Mouse (Mus musculus) midbrain, embryonic 14.5 days (tissue): ENCODE results near the gene Sdhaf3. TPM values are rescaled to one million over a fixed set of nuclear protein-coding genes. Genes with fewer than 3 reads are reported as not detected.
A peak's percentile ranks its signal among the peaks of the same experiment; 100 is the strongest.
"Not testable (repeated sequence)": the region's sequence is repeated elsewhere in the genome, so short reads cannot be mapped to it uniquely, and the experiment has no call there.

Experiments used
- ATAC-seq: fragments of 200-750 bp; cut with Nextera tagmentation; 2 replicates; pipeline ENCODE4 v1.8.0; 2017; ENCODE audit warnings: moderate number of reproducible peaks, moderate library complexity; ENCODE audit not compliant: low FRiP score, low TSS enrichment
- DNase-seq: peaks from one replicate; pipeline ENCODE4 v3.0.0-alpha.2; 2015
- H3K27ac ChIP-seq: fragments of 300-500 bp; sonication (generic); replicated peaks from 2 replicates; pipeline ENCODE4 v1.5.1; 2014; ENCODE audit warnings: mild to moderate bottlenecking, low read depth, low read length, moderate library complexity
- H3K27me3 ChIP-seq: fragments of 300-500 bp; sonication (generic); 2 replicates; pipeline ENCODE4 v1.6.1; 2014; ENCODE audit warnings: low read length, control low read depth, mixed read lengths; ENCODE audit not compliant: control insufficient read depth, insufficient read depth
- H3K36me3 ChIP-seq: fragments of 300-500 bp; sonication (generic); 2 replicates; pipeline ENCODE4 v1.6.1; 2014; ENCODE audit warnings: low read length, control low read depth; ENCODE audit not compliant: control insufficient read depth, insufficient read depth
- H3K4me1 ChIP-seq: fragments of 300-500 bp; sonication (generic); 2 replicates; pipeline ENCODE4 v1.6.1; 2014; ENCODE audit warnings: mild to moderate bottlenecking, antibody characterized with exemption, low read length, control low read depth; ENCODE audit not compliant: control insufficient read depth, insufficient read depth
- H3K4me2 ChIP-seq: fragments of 300-500 bp; sonication (generic); 2 replicates; pipeline ENCODE4 v1.6.1; 2014; ENCODE audit warnings: mild to moderate bottlenecking, low read length, moderate library complexity
- H3K4me3 ChIP-seq: fragments of 300-500 bp; sonication (generic); replicated peaks from 2 replicates; pipeline ENCODE4 v1.5.1; 2014; ENCODE audit warnings: low read depth, low read length
- H3K9ac ChIP-seq: fragments of 300-500 bp; sonication (generic); replicated peaks from 2 replicates; pipeline ENCODE4 v1.6.1; 2014; ENCODE audit warnings: mild to moderate bottlenecking, low read length, moderate library complexity
- H3K9me3 ChIP-seq: fragments of 300-500 bp; sonication (generic); 2 replicates; pipeline ENCODE4 v1.6.1; 2016; ENCODE audit warnings: low read length, control low read depth, mixed read lengths; ENCODE audit not compliant: control insufficient read depth
- WGBS: fragments of 180-500 bp; shearing (Covaris S2); extraction: QIAGEN DNeasy Blood & Tissue Kit; methylation state at CpG from one replicate; pipeline ENCODE4 v1.1.7; 2014; 5-methylcytosine and 5-hydroxymethylcytosine counted together
- polyA plus RNA-seq: library from polyadenylated mRNA; unstranded; fragments of >200 nt; fragmentation: Nextera tagmentation; extraction: Ambion mirVana; gene quantifications from 2 replicates; pipeline ENCODE4 v1.2.1, GENCODE M21; 2014

Gene Sdhaf3
- polyA plus RNA-seq, 1 experiment from 2014 or later = 7.3 TPM

DNA sequence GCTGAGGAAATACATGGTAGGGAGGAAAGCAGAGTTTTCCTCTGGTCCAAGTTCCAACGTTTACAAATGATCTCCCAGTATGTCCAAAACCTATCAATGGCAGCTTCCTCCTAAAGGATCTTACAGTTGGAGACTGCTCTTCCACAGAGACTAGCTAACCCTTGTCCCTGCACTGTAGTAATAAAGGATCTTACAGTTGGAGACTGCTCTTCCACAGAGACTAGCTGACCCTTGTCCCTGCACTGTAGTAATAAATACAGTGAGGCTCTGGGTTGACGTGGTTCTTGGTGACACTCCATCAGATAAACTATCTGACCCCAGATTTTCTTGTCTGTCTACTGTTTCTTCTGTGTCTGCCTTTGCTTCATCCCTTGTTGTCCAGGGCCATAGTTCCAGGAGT lies 15.0 kb upstream of the Sdhaf3 start:
- no peaks in the 10 kb centered on the region for H3K9me3 ChIP-seq
- H3K27me3 ChIP-seq = no peaks in the 10 kb centered on the region
- H3K4me1 ChIP-seq = no peaks in the 10 kb centered on the region
- DNase-seq (no peak), ATAC-seq (no peak)
- no peaks in the 10 kb centered on the region for H3K36me3 ChIP-seq
- no peak overlapping the region for H3K9ac ChIP-seq
- H3K4me2 ChIP-seq = no peak overlapping the region
- H3K4me3 ChIP-seq = no peak overlapping the region
- WGBS = 64% methylated on average over 2 of the region's 2 CpGs
- H3K27ac ChIP-seq = no peak overlapping the region

DNA sequence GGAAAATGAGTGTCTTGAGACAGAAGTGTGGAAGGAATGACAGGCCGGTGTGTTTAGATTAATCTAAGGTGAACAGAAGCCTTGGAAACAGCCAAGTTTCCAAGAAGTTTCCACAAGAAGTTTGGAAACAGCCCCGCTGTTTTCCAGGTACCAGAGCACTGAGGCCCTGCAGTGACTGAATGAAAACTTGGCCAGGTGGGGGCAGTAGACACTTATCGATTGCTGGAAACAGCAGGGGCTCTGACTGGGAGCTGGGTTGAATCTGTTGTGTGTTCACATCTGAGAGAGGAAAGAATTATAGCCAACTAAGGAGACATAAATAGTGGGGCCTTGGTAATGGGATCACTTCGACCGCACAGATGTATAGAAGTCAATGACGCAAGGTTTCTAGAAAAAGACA lies 13.0 kb upstream of the Sdhaf3 start:
- no peak overlapping the region for H3K27ac ChIP-seq
- 50% methylated on average over 6 of the region's 6 CpGs for WGBS
- H3K27me3 ChIP-seq = no peaks in the 10 kb centered on the region
- H3K4me2 ChIP-seq = no peak overlapping the region
- H3K9ac ChIP-seq = no peak overlapping the region
- no peaks in the 10 kb centered on the region for H3K4me1 ChIP-seq
- peak; percentile 37 for DNase-seq
- H3K9me3 ChIP-seq = no peaks in the 10 kb centered on the region
- no peak for ATAC-seq
- no peak overlapping the region for H3K4me3 ChIP-seq
- no peaks in the 10 kb centered on the region for H3K36me3 ChIP-seq

GRCm38 (mm10) chr6:6947650-6948049 lies 8.2 kb upstream of the Sdhaf3 start:
- WGBS = 30% methylated on average over 1 of the region's 1 CpGs
- ATAC-seq = no peak
- Histone ChIP-seq H3K9me3 (no peaks in the 10 kb centered on the region), H3K4me3 (no peak overlapping the region), H3K27me3 (no peaks in the 10 kb centered on the region), H3K4me1 (no peaks in the 10 kb centered on the region), H3K9ac (no peak overlapping the region), H3K36me3 (no peaks in the 10 kb centered on the region), H3K27ac (no peak overlapping the region), H3K4me2 (no peak overlapping the region)
- DNase-seq = no peak

DNA sequence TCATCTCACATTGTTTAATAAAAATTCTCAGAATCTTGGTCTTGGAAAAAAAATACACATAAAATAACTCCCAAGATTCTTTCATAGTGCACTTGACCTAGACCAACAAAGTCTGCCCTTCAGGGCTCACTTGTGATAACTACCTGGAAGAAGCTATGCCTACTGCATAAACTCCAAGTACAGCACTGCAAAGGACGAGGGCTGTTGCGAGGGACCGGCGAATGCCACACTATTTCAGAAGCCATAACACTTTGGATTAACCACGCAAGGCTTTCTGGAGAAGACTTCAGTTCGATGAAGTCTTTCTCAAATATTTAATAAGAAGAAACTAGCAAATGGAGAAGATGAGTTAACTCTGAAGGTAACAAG lies 425 bp upstream of the Sdhaf3 start:
- H3K4me2 ChIP-seq = peak overlapping the region; percentile 52
- no peak overlapping the region for H3K9ac ChIP-seq
- no peaks in the 10 kb centered on the region for H3K27me3 ChIP-seq
- no peaks in the 10 kb centered on the region for H3K36me3 ChIP-seq
- 41% methylated on average over 6 of the region's 6 CpGs for WGBS
- ATAC-seq (peak; percentile 38), DNase-seq (no peak)
- H3K4me1 ChIP-seq = peaks cover 6% of the 10 kb centered on the region; the same call in 1 of the 2 replicates
- H3K27ac ChIP-seq = no peak overlapping the region
- H3K4me3 ChIP-seq = peak overlapping the region; percentile 60
- H3K9me3 ChIP-seq = no peaks in the 10 kb centered on the region

DNA sequence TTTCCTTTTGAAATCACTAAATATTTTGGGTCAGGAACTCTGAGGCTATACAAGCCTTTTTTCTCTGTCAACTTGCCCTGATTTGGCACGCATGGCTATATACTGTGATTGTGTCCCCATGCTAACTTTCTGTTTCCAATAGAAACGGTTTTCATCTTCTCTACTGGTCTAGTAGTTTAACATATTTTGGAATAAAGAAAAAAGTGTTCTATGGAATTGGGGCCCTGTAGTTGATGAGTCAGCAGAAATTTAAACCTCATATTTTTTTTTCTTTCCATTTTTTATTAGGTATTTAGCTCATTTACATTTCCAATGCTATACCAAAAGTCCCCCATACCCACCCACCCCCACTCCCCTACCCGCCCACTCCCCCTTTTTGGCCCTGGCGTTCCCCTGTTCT lies 3.4 kb downstream of the Sdhaf3 start:
- H3K4me3 ChIP-seq, DNase-seq, H3K4me1 ChIP-seq, ATAC-seq, H3K36me3 ChIP-seq, H3K9me3 ChIP-seq, H3K27me3 ChIP-seq, H3K9ac ChIP-seq, H3K4me2 ChIP-seq, H3K27ac ChIP-seq: not testable (repeated sequence)
- WGBS = 92% methylated on average over 2 of the region's 4 CpGs

GRCm38 (mm10) chr6:6997226-6997946 lies 41.6 kb downstream of the Sdhaf3 start:
- no peak overlapping the region for H3K4me2 ChIP-seq
- H3K27ac ChIP-seq = no peak overlapping the region
- DNase-seq = no peak
- no peak for ATAC-seq
- no peaks in the 10 kb centered on the region for H3K36me3 ChIP-seq
- 87% methylated on average over 4 of the region's 4 CpGs for WGBS
- no peaks in the 10 kb centered on the region for H3K9me3 ChIP-seq
- no peaks in the 10 kb centered on the region for H3K4me1 ChIP-seq
- no peak overlapping the region for H3K9ac ChIP-seq
- H3K4me3 ChIP-seq = no peak overlapping the region
- H3K27me3 ChIP-seq = no peaks in the 10 kb centered on the region

DNA sequence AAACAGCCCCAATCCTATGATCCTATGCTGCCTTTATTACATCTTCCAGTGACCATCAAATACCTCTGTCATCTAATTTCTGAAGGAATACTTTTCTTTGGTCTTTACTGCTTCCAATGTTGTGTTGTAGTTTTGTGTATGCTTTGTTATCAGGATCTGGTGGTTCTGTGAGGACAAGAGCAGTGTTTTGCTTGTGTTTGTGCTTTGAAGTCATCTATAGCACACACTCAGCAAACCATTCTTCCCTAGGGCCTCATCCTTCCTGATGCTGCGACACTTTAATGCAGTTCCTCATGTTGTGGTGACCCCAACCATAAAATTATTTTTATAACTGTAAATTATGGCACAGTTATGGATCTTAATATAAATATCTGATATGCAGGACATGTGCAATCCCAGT lies 42.2 kb downstream of the Sdhaf3 start:
- ATAC-seq = no peak
- Histone ChIP-seq H3K9me3 (no peaks in the 10 kb centered on the region), H3K4me3 (no peak overlapping the region), H3K9ac (no peak overlapping the region), H3K4me2 (no peak overlapping the region), H3K27ac (no peak overlapping the region), H3K36me3 (no peaks in the 10 kb centered on the region), H3K4me1 (no peaks in the 10 kb centered on the region), H3K27me3 (no peaks in the 10 kb centered on the region)
- 96% methylated on average over 1 of the region's 1 CpGs for WGBS
- no peak for DNase-seq

DNA sequence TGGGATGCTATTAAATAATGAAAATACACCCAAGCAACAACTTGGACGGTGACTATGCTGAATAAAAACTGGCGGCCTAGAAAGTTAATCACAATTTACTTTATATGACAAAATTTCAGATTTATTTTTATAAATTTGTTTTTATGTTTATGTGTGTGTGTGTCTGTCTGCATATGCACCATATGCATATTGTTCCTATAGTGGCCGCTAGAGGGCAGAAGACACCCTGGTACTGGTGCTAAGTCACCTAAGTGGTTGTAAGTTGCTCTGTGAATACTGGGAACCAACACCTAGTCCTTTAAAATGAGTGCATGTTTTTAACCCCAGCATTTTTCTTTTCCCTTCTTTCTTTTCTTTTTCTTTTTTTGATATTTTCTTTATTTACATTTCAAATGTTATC lies 43.2 kb downstream of the Sdhaf3 start:
- no peak for ATAC-seq
- Histone ChIP-seq H3K9ac (no peak overlapping the region), H3K27ac (no peak overlapping the region), H3K4me2 (no peak overlapping the region), H3K4me3 (no peak overlapping the region), H3K27me3 (no peaks in the 10 kb centered on the region), H3K9me3 (no peaks in the 10 kb centered on the region), H3K36me3 (no peaks in the 10 kb centered on the region), H3K4me1 (no peaks in the 10 kb centered on the region)
- 90% methylated on average over 3 of the region's 3 CpGs for WGBS
- DNase-seq = no peak

DNA sequence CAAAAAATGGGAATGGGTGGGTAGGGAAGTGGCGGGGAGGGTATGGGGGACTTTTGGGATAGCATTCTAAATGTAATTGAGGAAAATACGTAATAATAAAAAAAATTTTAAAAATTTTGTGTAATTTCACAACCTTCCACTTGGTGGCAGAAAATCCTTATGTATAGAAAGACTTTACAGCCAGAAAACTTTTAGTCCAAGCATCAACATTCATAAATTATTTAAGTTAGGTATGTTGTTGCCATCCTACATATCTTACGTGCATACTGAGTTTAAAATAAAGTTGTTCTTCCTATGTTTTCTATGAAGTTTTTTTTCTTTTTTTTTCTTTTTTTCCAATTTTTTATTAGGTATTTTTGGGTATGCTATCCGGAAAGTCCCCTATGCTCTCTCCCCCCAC lies 47.3 kb downstream of the Sdhaf3 start:
- WGBS = 78% methylated on average over 4 of the region's 4 CpGs
- Histone ChIP-seq H3K36me3 (no peaks in the 10 kb centered on the region), H3K4me3 (no peak overlapping the region), H3K4me2 (no peak overlapping the region), H3K27me3 (no peaks in the 10 kb centered on the region), H3K9me3 (no peaks in the 10 kb centered on the region), H3K4me1 (no peaks in the 10 kb centered on the region), H3K27ac (no peak overlapping the region), H3K9ac (no peak overlapping the region)
- DNase-seq = peak; percentile 55
- ATAC-seq = peak; percentile 50; the same call in 1 of the 2 replicates
